Mouse (Mus musculus): ENCODE results near the gene Pld2. TPM values are rescaled to one million over a fixed set of nuclear protein-coding genes. Genes with fewer than 3 reads are reported as not detected.
A peak's percentile ranks its signal among the peaks of the same experiment; 100 is the strongest.

Gene Pld2
- 13.7 and 16.6 TPM in 2 replicates for polyA plus RNA-seq (2014; fragmentation: Nextera tagmentation; extraction: Ambion mirVana)

GRCm38 (mm10) chr11:70539877-70540587, at the start of gene Pld2:
TSS of gene Pld2 (plus strand) at chr11:70540064.
- Histone ChIP-seq H3K4me1 (ENCODE audit: control insufficient read depth, insufficient read depth, low read length) (no peaks in the 10 kb centered on the region), H3K4me3 (ENCODE audit: low read depth, low read length) (peak within 1 kb of the TSS; percentile 53), H3K9me3 (ENCODE audit: control insufficient read depth, low read length) (no peaks in the 10 kb centered on the region), H3K27me3 (ENCODE audit: control insufficient read depth, insufficient read depth, low read length) (peaks cover 6% of the 10 kb centered on the region; the same call in 1 of the 2 replicates), H3K36me3 (ENCODE audit: control insufficient read depth, insufficient read depth, low read length) (no peaks in the 10 kb centered on the region), H3K4me2 (ENCODE audit: low read depth, low read length) (peak within 1 kb of the TSS; percentile 70), H3K27ac (ENCODE audit: low read depth, low read length) (no peak within 1 kb of the TSS), H3K9ac (replicated peaks; ENCODE audit: low read depth, low read length) (peak within 1 kb of the TSS; percentile 62)
- peak; percentile 90 for ATAC-seq (ENCODE audit: low read depth)
- under 1% methylated on average over 58 of the region's 65 CpGs for WGBS

- no peak overlapping the region for H3K4me3 ChIP-seq (ENCODE audit: low read depth, low read length)
- H3K4me2 ChIP-seq (ENCODE audit: low read depth, low read length) = no peak overlapping the region
- no peaks in the 10 kb centered on the region for H3K27me3 ChIP-seq (ENCODE audit: control insufficient read depth, insufficient read depth, low read length)
- WGBS = 71% methylated on average over 14 of the region's 14 CpGs
- H3K9me3 ChIP-seq (ENCODE audit: control insufficient read depth, low read length) = no peaks in the 10 kb centered on the region
- no peaks in the 10 kb centered on the region for H3K4me1 ChIP-seq (ENCODE audit: control insufficient read depth, insufficient read depth, low read length)
- ATAC-seq (ENCODE audit: low read depth) = no peak
- H3K9ac ChIP-seq (replicated peaks; ENCODE audit: low read depth, low read length) = no peak overlapping the region
- no peaks in the 10 kb centered on the region for H3K36me3 ChIP-seq (ENCODE audit: control insufficient read depth, insufficient read depth, low read length)
- no peak overlapping the region for H3K27ac ChIP-seq (ENCODE audit: low read depth, low read length)
Measured at GRCm38 (mm10) chr11:70499566-70500475, 40.0 kb upstream of the Pld2 start.

GRCm38 (mm10) chr11:70500476-70500812, 39.4 kb upstream of the Pld2 start:
- Histone ChIP-seq H3K36me3 (ENCODE audit: control insufficient read depth, insufficient read depth, low read length) (no peaks in the 10 kb centered on the region), H3K9ac (replicated peaks; ENCODE audit: low read depth, low read length) (no peak overlapping the region), H3K27ac (ENCODE audit: low read depth, low read length) (no peak overlapping the region), H3K4me3 (ENCODE audit: low read depth, low read length) (no peak overlapping the region), H3K27me3 (ENCODE audit: control insufficient read depth, insufficient read depth, low read length) (no peaks in the 10 kb centered on the region), H3K4me1 (ENCODE audit: control insufficient read depth, insufficient read depth, low read length) (no peaks in the 10 kb centered on the region), H3K9me3 (ENCODE audit: control insufficient read depth, low read length) (no peaks in the 10 kb centered on the region), H3K4me2 (ENCODE audit: low read depth, low read length) (no peak overlapping the region)
- no peak for ATAC-seq (ENCODE audit: low read depth)
- WGBS = 92% methylated on average over 1 of the region's 1 CpGs

- Histone ChIP-seq H3K4me2 (ENCODE audit: low read depth, low read length) (no peak overlapping the region), H3K4me1 (ENCODE audit: control insufficient read depth, insufficient read depth, low read length) (no peaks in the 10 kb centered on the region), H3K9me3 (ENCODE audit: control insufficient read depth, low read length) (no peaks in the 10 kb centered on the region), H3K27me3 (ENCODE audit: control insufficient read depth, insufficient read depth, low read length) (no peaks in the 10 kb centered on the region), H3K9ac (replicated peaks; ENCODE audit: low read depth, low read length) (no peak overlapping the region), H3K36me3 (ENCODE audit: control insufficient read depth, insufficient read depth, low read length) (no peaks in the 10 kb centered on the region), H3K27ac (ENCODE audit: low read depth, low read length) (no peak overlapping the region), H3K4me3 (ENCODE audit: low read depth, low read length) (no peak overlapping the region)
- WGBS = 83% methylated on average over 3 of the region's 3 CpGs
- ATAC-seq (ENCODE audit: low read depth) = no peak
Measured at GRCm38 (mm10) chr11:70502018-70502417, 37.8 kb upstream of the Pld2 start.

GRCm38 (mm10) chr11:70504970-70505369, 34.9 kb upstream of the Pld2 start, which contains the start of gene Tm4sf5:
TSS of gene Tm4sf5 (plus strand) at chr11:70505244.
- no peak within 1 kb of the TSS for H3K9ac ChIP-seq (replicated peaks; ENCODE audit: low read depth, low read length)

GRCm38 (mm10) chr11:70506385-70506784, 33.5 kb upstream of the Pld2 start:
- WGBS = 33% methylated on average over 4 of the region's 4 CpGs
- Histone ChIP-seq H3K27me3 (ENCODE audit: control insufficient read depth, insufficient read depth, low read length) (no peaks in the 10 kb centered on the region), H3K9ac (replicated peaks; ENCODE audit: low read depth, low read length) (no peak overlapping the region), H3K36me3 (ENCODE audit: control insufficient read depth, insufficient read depth, low read length) (no peaks in the 10 kb centered on the region), H3K4me1 (ENCODE audit: control insufficient read depth, insufficient read depth, low read length) (no peaks in the 10 kb centered on the region), H3K4me3 (ENCODE audit: low read depth, low read length) (no peak overlapping the region), H3K27ac (ENCODE audit: low read depth, low read length) (no peak overlapping the region), H3K4me2 (ENCODE audit: low read depth, low read length) (no peak overlapping the region), H3K9me3 (ENCODE audit: control insufficient read depth, low read length) (no peaks in the 10 kb centered on the region)
- no peak for ATAC-seq (ENCODE audit: low read depth)

More at GRCm38 (mm10) chr11:70504970-70505369, 34.9 kb upstream of the Pld2 start, which contains the start of gene Tm4sf5:
- no peak within 1 kb of the TSS for H3K4me2 ChIP-seq (ENCODE audit: low read depth, low read length)
- ATAC-seq (ENCODE audit: low read depth) = no peak
- no peaks in the 10 kb centered on the region for H3K9me3 ChIP-seq (ENCODE audit: control insufficient read depth, low read length)
- no peaks in the 10 kb centered on the region for H3K36me3 ChIP-seq (ENCODE audit: control insufficient read depth, insufficient read depth, low read length)
- H3K4me3 ChIP-seq (ENCODE audit: low read depth, low read length) = no peak within 1 kb of the TSS
- no peaks in the 10 kb centered on the region for H3K27me3 ChIP-seq (ENCODE audit: control insufficient read depth, insufficient read depth, low read length)
- no peaks in the 10 kb centered on the region for H3K4me1 ChIP-seq (ENCODE audit: control insufficient read depth, insufficient read depth, low read length)
- H3K27ac ChIP-seq (ENCODE audit: low read depth, low read length) = no peak within 1 kb of the TSS
- WGBS = 69% methylated on average over 9 of the region's 9 CpGs

- Histone ChIP-seq H3K4me1 (ENCODE audit: control insufficient read depth, insufficient read depth, low read length) (no peaks in the 10 kb centered on the region), H3K36me3 (ENCODE audit: control insufficient read depth, insufficient read depth, low read length) (no peaks in the 10 kb centered on the region), H3K4me2 (ENCODE audit: low read depth, low read length) (no peak overlapping the region), H3K9ac (replicated peaks; ENCODE audit: low read depth, low read length) (no peak overlapping the region), H3K27ac (ENCODE audit: low read depth, low read length) (no peak overlapping the region), H3K9me3 (ENCODE audit: control insufficient read depth, low read length) (no peaks in the 10 kb centered on the region), H3K27me3 (ENCODE audit: control insufficient read depth, insufficient read depth, low read length) (no peaks in the 10 kb centered on the region), H3K4me3 (ENCODE audit: low read depth, low read length) (no peak overlapping the region)
- WGBS = 68% methylated on average over 7 of the region's 7 CpGs
- no peak for ATAC-seq (ENCODE audit: low read depth)
Measured at GRCm38 (mm10) chr11:70506962-70507515, 32.8 kb upstream of the Pld2 start.

GRCm38 (mm10) chr11:70509753-70510564, 29.9 kb upstream of the Pld2 start:
- 11% methylated on average over 19 of the region's 19 CpGs for WGBS
- ATAC-seq (ENCODE audit: low read depth) = peak; percentile 21; the same call in 1 of the 2 replicates

More at GRCm38 (mm10) chr11:70509753-70510564, 29.9 kb upstream of the Pld2 start:
- H3K4me3 ChIP-seq (ENCODE audit: low read depth, low read length) = no peak overlapping the region
- H3K4me1 ChIP-seq (ENCODE audit: control insufficient read depth, insufficient read depth, low read length) = no peaks in the 10 kb centered on the region
- peak overlapping the region; percentile 33; the same call in 1 of the 2 replicates for H3K4me2 ChIP-seq (ENCODE audit: low read depth, low read length)
- no peak overlapping the region for H3K9ac ChIP-seq (replicated peaks; ENCODE audit: low read depth, low read length)
- no peaks in the 10 kb centered on the region for H3K27me3 ChIP-seq (ENCODE audit: control insufficient read depth, insufficient read depth, low read length)
- H3K9me3 ChIP-seq (ENCODE audit: control insufficient read depth, low read length) = no peaks in the 10 kb centered on the region
- H3K36me3 ChIP-seq (ENCODE audit: control insufficient read depth, insufficient read depth, low read length) = no peaks in the 10 kb centered on the region
- H3K27ac ChIP-seq (ENCODE audit: low read depth, low read length) = no peak overlapping the region
